Comparison of ENCODE assay signal across 8 mouse cellular contexts in the genomic region with DNA sequence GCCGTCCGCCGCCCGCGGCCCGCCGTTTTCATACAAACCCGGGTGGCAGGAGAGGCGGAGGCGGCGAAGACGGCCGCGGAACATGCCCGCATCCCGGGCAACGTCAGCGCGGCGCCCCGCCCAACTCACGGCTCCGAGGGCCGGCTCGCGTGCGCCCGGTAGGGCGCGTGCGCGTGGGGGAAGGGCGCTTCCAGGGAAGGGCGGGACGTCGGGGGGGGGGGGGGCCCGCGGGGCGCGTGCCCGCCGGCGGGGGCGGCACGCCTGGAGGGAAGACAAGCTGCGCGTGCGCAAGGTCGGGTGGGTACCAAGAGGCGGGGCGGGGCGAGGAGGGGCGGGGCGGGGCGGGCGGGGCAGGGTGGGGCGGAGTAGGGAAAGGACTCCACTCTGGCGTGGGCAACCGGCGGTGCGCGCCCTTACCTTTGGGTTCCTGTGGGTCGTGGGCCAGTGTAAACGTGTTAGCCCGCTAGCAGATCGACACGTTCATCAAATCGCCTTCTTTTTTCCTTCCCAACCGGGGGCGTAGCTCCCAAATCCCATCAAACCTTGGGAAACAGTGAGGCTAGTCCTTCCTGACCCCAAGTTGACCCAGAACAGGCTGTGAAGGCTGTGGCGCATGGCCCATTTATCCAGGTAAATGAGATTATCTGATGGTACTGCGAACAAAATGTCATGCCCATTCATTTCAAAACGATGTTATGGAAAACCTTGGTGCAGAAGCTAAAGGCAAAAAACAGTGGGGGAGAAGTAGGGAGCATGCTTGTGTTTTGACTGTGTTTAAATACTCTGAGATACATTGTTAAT. TPM values are rescaled to one million over a fixed set of nuclear protein-coding genes. Genes with fewer than 3 reads are reported as not detected.
DNase-seq lines count a peak whose midpoint lies in the region; ATAC-seq and TF ChIP-seq lines count a peak whose summit lies in the region.

No protein-coding gene starts in this region.

- under 1% methylated on average over 60 of the region's 73 CpGs for WGBS in forebrain, embryonic 12.5 days
- WGBS in heart, postnatal 0 days, result 1% methylated on average over 41 of the region's 73 CpGs
- whole genome bisulfite sequencing in liver, embryonic 15.5 days (ENCODE audit: insufficient replicate concordance), result under 1% methylated on average over 54 of the region's 73 CpGs
- WGBS in neural tube, embryonic 12.5 days, result under 1% methylated on average over 61 of the region's 73 CpGs
- under 1% methylated on average over 27 of the region's 73 CpGs for WGBS in stomach, postnatal 0 days

- TF ChIP-seq EP300 in ES-Bruce4 (IDR thresholded peaks at IDR 0.05; ENCODE audit: insufficient read depth, low read depth, low read length), result no peak
- no peak for TF ChIP-seq EP300 in heart, postnatal 0 days (IDR thresholded peaks at IDR 0.05; ENCODE audit: low read depth)
- no peak for TF ChIP-seq EP300 in stomach, postnatal 0 days (optimal IDR thresholded peaks at IDR 0.05)

- peak overlapping the region; percentile 76 for H3K9ac ChIP-seq in ES-Bruce4 (ENCODE audit: low read depth, poor library complexity, severe bottlenecking)
- H3K9ac ChIP-seq in forebrain, embryonic 12.5 days, result peak overlapping the region; percentile 88
- peak overlapping the region; percentile 85 for H3K9ac ChIP-seq in heart, postnatal 0 days (replicated peaks; ENCODE audit: low read depth, low read length)
- H3K9ac ChIP-seq in liver, embryonic 15.5 days, result peak overlapping the region; percentile 74
- H3K9ac ChIP-seq in neural tube, embryonic 12.5 days, result peak overlapping the region; percentile 89
- H3K9ac ChIP-seq in stomach, postnatal 0 days (ENCODE audit: low read length), result peak overlapping the region; percentile 76

- TF ChIP-seq POLR2A in ES-Bruce4 (IDR thresholded peaks at IDR 0.05; ENCODE audit: insufficient read depth, low read length), result peak; percentile 68

- H3K4me2 ChIP-seq in forebrain, embryonic 12.5 days, result peak overlapping the region; percentile 85
- peak overlapping the region; percentile 83 for H3K4me2 ChIP-seq in heart, postnatal 0 days (ENCODE audit: low read depth, low read length)
- H3K4me2 ChIP-seq in liver, embryonic 15.5 days, result peak overlapping the region; percentile 98
- peak overlapping the region; percentile 91 for H3K4me2 ChIP-seq in neural tube, embryonic 12.5 days (replicated peaks)
- peak overlapping the region; percentile 92 for H3K4me2 ChIP-seq in stomach, postnatal 0 days (replicated peaks; ENCODE audit: low read depth)

- no peaks in the 10 kb centered on the region for H3K36me3 ChIP-seq in ES-Bruce4 (ENCODE audit: control insufficient read depth, insufficient read depth, low read length, poor library complexity, severe bottlenecking)
- H3K36me3 ChIP-seq in forebrain, embryonic 12.5 days (replicated peaks), result no peaks in the 10 kb centered on the region
- H3K36me3 ChIP-seq in heart, postnatal 0 days (replicated peaks; ENCODE audit: control insufficient read depth, insufficient read depth, low read length), result no peaks in the 10 kb centered on the region; the same call in 1 of the 2 replicates
- H3K36me3 ChIP-seq in liver, embryonic 15.5 days (replicated peaks), result no peaks in the 10 kb centered on the region
- no peaks in the 10 kb centered on the region for H3K36me3 ChIP-seq in neural tube, embryonic 12.5 days
- H3K36me3 ChIP-seq in stomach, postnatal 0 days (ENCODE audit: control insufficient read depth, insufficient read depth, low read length), result no peaks in the 10 kb centered on the region

- DNase-seq in c-Kit-positive CD71-positive TER-119-positive erythroid progenitor cells, embryonic 14.5 days (ENCODE audit: low spot score), result peak; percentile 77
- peak; percentile 81 for DNase-seq in heart, postnatal 0 days (ENCODE audit: low spot score)
- DNase-seq in kidney, postnatal 36 days, result peak; percentile 90 to 94
- DNase-seq in stomach, postnatal 0 days (ENCODE audit: low spot score), result peak; percentile 93

- H3K27ac ChIP-seq in ES-Bruce4 (ENCODE audit: insufficient read depth, low read length), result no peak overlapping the region
- peak overlapping the region; percentile 81 for H3K27ac ChIP-seq in forebrain, embryonic 12.5 days
- peak overlapping the region; percentile 79 for H3K27ac ChIP-seq in heart, postnatal 0 days (ENCODE audit: low read depth)
- H3K27ac ChIP-seq in liver, embryonic 15.5 days (replicated peaks), result peak overlapping the region; percentile 86
- peak overlapping the region; percentile 68 for H3K27ac ChIP-seq in neural tube, embryonic 12.5 days
- peak overlapping the region; percentile 79 for H3K27ac ChIP-seq in stomach, postnatal 0 days (replicated peaks)

- H3K4me1 ChIP-seq in ES-Bruce4 (ENCODE audit: control insufficient read depth, insufficient read depth, low read length), result no peaks in the 10 kb centered on the region
- H3K4me1 ChIP-seq in forebrain, embryonic 12.5 days, result peaks cover 25% of the 10 kb centered on the region
- peaks cover 9% of the 10 kb centered on the region for H3K4me1 ChIP-seq in heart, postnatal 0 days (ENCODE audit: control insufficient read depth, insufficient read depth)
- H3K4me1 ChIP-seq in liver, embryonic 15.5 days (replicated peaks), result peaks cover 33% of the 10 kb centered on the region
- H3K4me1 ChIP-seq in neural tube, embryonic 12.5 days, result peaks cover 13% of the 10 kb centered on the region; the same call in 1 of the 2 replicates
- H3K4me1 ChIP-seq in stomach, postnatal 0 days (replicated peaks; ENCODE audit: control insufficient read depth, insufficient read depth), result 0 out of 2 replicates have a peak, but pooled peaks cover 7% of the 10 kb centered on the region

- no peak for TF ChIP-seq CTCF in ES-Bruce4 (IDR thresholded peaks at IDR 0.05; ENCODE audit: low read depth, low read length)
- TF ChIP-seq CTCF in heart, postnatal 0 days (IDR thresholded peaks at IDR 0.05; ENCODE audit: low read depth), result no peak
- no peak for TF ChIP-seq CTCF in stomach, postnatal 0 days (IDR thresholded peaks at IDR 0.05; ENCODE audit: low read depth)

- no peaks in the 10 kb centered on the region for H3K9me3 ChIP-seq in ES-Bruce4 (replicated peaks; ENCODE audit: control insufficient read depth, insufficient read depth, low read length, poor library complexity, severe bottlenecking)
- no peaks in the 10 kb centered on the region for H3K9me3 ChIP-seq in forebrain, embryonic 12.5 days
- H3K9me3 ChIP-seq in heart, postnatal 0 days (replicated peaks; ENCODE audit: control insufficient read depth, low read length), result no peaks in the 10 kb centered on the region
- H3K9me3 ChIP-seq in liver, embryonic 15.5 days (replicated peaks), result no peaks in the 10 kb centered on the region
- H3K9me3 ChIP-seq in neural tube, embryonic 12.5 days, result no peaks in the 10 kb centered on the region
- H3K9me3 ChIP-seq in stomach, postnatal 0 days (ENCODE audit: control insufficient read depth, low read length), result no peaks in the 10 kb centered on the region

- peak overlapping the region; percentile 79 for H3K4me3 ChIP-seq in ES-Bruce4 (ENCODE audit: low read depth, low read length)
- peak overlapping the region; percentile 75 for H3K4me3 ChIP-seq in forebrain, embryonic 12.5 days (replicated peaks)
- H3K4me3 ChIP-seq in heart, postnatal 0 days (ENCODE audit: low read depth, low read length), result peak overlapping the region; percentile 96
- H3K4me3 ChIP-seq in liver, embryonic 15.5 days (replicated peaks), result peak overlapping the region; percentile 78
- H3K4me3 ChIP-seq in neural tube, embryonic 12.5 days, result peak overlapping the region; percentile 84
- H3K4me3 ChIP-seq in stomach, postnatal 0 days (ENCODE audit: low read depth, low read length), result peak overlapping the region; percentile 78

- peak; percentile 93 for ATAC-seq in forebrain, embryonic 12.5 days (ENCODE audit: low FRiP score)
- ATAC-seq in heart, postnatal 0 days (ENCODE audit: insufficient read depth, low read depth), result peak; percentile 97
- peak; percentile 90 for ATAC-seq in liver, embryonic 15.5 days (ENCODE audit: insufficient read depth)
- ATAC-seq in neural tube, embryonic 12.5 days (ENCODE audit: low FRiP score, low read depth), result peak; percentile 90
- peak; percentile 92 for ATAC-seq in stomach, postnatal 0 days (ENCODE audit: low FRiP score, low TSS enrichment)

- H3K27me3 ChIP-seq in ES-Bruce4 (ENCODE audit: control insufficient read depth, insufficient read depth, low read length, poor library complexity, severe bottlenecking), result no peaks in the 10 kb centered on the region
- peaks cover 8% of the 10 kb centered on the region; the same call in 1 of the 2 replicates for H3K27me3 ChIP-seq in forebrain, embryonic 12.5 days
- no peaks in the 10 kb centered on the region for H3K27me3 ChIP-seq in heart, postnatal 0 days (ENCODE audit: control insufficient read depth, insufficient read depth, low read length)
- H3K27me3 ChIP-seq in liver, embryonic 15.5 days, result peaks cover 12% of the 10 kb centered on the region; the same call in 1 of the 2 replicates
- no peaks in the 10 kb centered on the region for H3K27me3 ChIP-seq in neural tube, embryonic 12.5 days (replicated peaks)
- no peaks in the 10 kb centered on the region for H3K27me3 ChIP-seq in stomach, postnatal 0 days (ENCODE audit: control insufficient read depth, insufficient read depth, low read length)

RNA-seq across cellular contexts. Expression of gene Agtpbp1, which starts 27.6 kb away (rescaled TPM):
- 26.5 and 27.9 TPM in 2 replicates for polyA plus RNA-seq in ES-Bruce4 (2011; ENCODE audit: insufficient read depth, insufficient read length, low read depth, missing spikeins)
- 24.5 and 28.2 TPM in 2 replicates for polyA plus RNA-seq in forebrain, embryonic 12.5 days (2016; fragmentation: Nextera tagmentation; extraction: Ambion mirVana)
- 21.6 and 21.7 TPM in 2 replicates for total RNA-seq in heart, postnatal 0 days (2014; rRNA removed; ENCODE audit: low replicate concordance)
- polyA plus RNA-seq in heart, postnatal 0 days (2015; fragmentation: Nextera tagmentation; extraction: Ambion mirVana), result 10.4 and 12.4 TPM in 2 replicates
- polyA plus RNA-seq in liver, embryonic 15.5 days (2015; fragmentation: Nextera tagmentation; extraction: Ambion mirVana), result 6.7 and 7.5 TPM in 2 replicates
- 37.3 and 44.7 TPM in 2 replicates for polyA plus RNA-seq in neural tube, embryonic 12.5 days (2016; fragmentation: Nextera tagmentation; extraction: Ambion mirVana)
- 10.2 and 12.4 TPM in 2 replicates for polyA plus RNA-seq in stomach, postnatal 0 days (2015; fragmentation: Nextera tagmentation; extraction: Ambion mirVana)

RNA-seq across cellular contexts. Expression of gene Naa35, which starts 27.7 kb away (rescaled TPM):
- 103 and 143 TPM in 2 replicates for polyA plus RNA-seq in ES-Bruce4 (2011; ENCODE audit: insufficient read depth, insufficient read length, low read depth, missing spikeins)
- polyA plus RNA-seq in forebrain, embryonic 12.5 days (2016; fragmentation: Nextera tagmentation; extraction: Ambion mirVana), result 151 and 157 TPM in 2 replicates
- total RNA-seq in heart, postnatal 0 days (2014; rRNA removed; ENCODE audit: low replicate concordance), result 31.3 and 83.1 TPM in 2 replicates
- 70.0 and 72.5 TPM in 2 replicates for polyA plus RNA-seq in heart, postnatal 0 days (2015; fragmentation: Nextera tagmentation; extraction: Ambion mirVana)
- polyA plus RNA-seq in liver, embryonic 15.5 days (2015; fragmentation: Nextera tagmentation; extraction: Ambion mirVana), result 23.8 and 26.5 TPM in 2 replicates
- polyA plus RNA-seq in neural tube, embryonic 12.5 days (2016; fragmentation: Nextera tagmentation; extraction: Ambion mirVana), result 125 and 128 TPM in 2 replicates
- 58.8 and 63.2 TPM in 2 replicates for polyA plus RNA-seq in stomach, postnatal 0 days (2015; fragmentation: Nextera tagmentation; extraction: Ambion mirVana)
